Mouse (Mus musculus) forebrain, embryonic 10.5 days (tissue): ENCODE measurements around the gene Slc38a8. TPM values are rescaled to one million over a fixed set of nuclear protein-coding genes. Genes with fewer than 3 reads are reported as not detected.

ENCODE experiments used
- DNase-seq: peaks from one replicate; pipeline ENCODE4 v3.0.0-alpha.2; 2017; ENCODE audit warnings: low spot score; ENCODE audit errors: extremely low spot score
- H3K27ac ChIP-seq: fragments of 300-500 bp; sonication (generic); 2 replicates; pipeline ENCODE4 v1.5.1; 2016; ENCODE audit warnings: mild to moderate bottlenecking
- H3K27me3 ChIP-seq: fragments of 300-500 bp; sonication (generic); 2 replicates; pipeline ENCODE4 v1.6.1; 2016; ENCODE audit warnings: mild to moderate bottlenecking; ENCODE audit not compliant: poor library complexity, severe bottlenecking
- H3K36me3 ChIP-seq: fragments of 300-500 bp; sonication (generic); replicated peaks from 2 replicates; pipeline ENCODE4 v1.6.1; 2016; ENCODE audit warnings: mild to moderate bottlenecking, moderate library complexity
- H3K4me1 ChIP-seq: fragments of 300-500 bp; sonication (generic); 2 replicates; pipeline ENCODE4 v1.6.1; 2016
- H3K4me3 ChIP-seq: fragments of 300-500 bp; sonication (generic); 2 replicates; pipeline ENCODE4 v1.5.1; 2016; ENCODE audit warnings: mild to moderate bottlenecking, moderate library complexity
- H3K9me3 ChIP-seq: fragments of 300-500 bp; sonication (generic); 2 replicates; pipeline ENCODE4 v1.6.1; 2016; ENCODE audit warnings: mild to moderate bottlenecking, moderate library complexity
- WGBS: fragments of 180-500 bp; shearing (Covaris S2); methylation state at CpG from one replicate; pipeline ENCODE4 v1.1.7; 2016; 5-methylcytosine and 5-hydroxymethylcytosine counted together
- polyA plus RNA-seq: library from polyadenylated mRNA; unstranded; fragments of >200 nt; fragmentation: Nextera tagmentation; extraction: Ambion mirVana; gene quantifications from 2 replicates; pipeline ENCODE4 v1.2.1, GENCODE M21; 2016

Slc38a8 gene
- polyA plus RNA-seq, 1 experiment from 2014 or later, result 1.0 TPM

DNA sequence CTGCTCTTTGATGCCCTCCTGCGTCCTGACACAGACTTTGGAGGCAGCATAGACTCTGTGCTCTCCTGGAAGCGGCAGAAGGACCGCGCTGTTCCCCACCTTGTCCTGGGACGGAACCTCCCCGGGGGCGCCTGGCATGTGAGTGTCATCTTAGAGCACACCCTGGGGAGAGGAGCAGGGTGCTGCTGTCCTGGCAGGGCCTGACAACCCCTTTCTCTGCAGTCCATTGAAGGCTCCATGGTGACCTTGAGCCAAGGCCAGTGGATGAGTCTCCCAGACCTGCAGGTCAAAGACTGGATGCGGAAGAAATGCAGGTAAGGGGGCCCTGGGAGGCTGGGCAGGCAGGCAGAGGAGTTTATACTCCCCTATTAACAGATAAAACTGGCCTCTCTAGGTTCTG is 58.5 kb downstream of the Slc38a8 start:
- 96% methylated on average over 8 of the region's 8 CpGs for WGBS
- Histone ChIP-seq H3K4me3 (no peak overlapping the region), H3K36me3 (no peaks in the 10 kb centered on the region), H3K4me1 (peaks cover 52% of the 10 kb centered on the region), H3K9me3 (no peaks in the 10 kb centered on the region), H3K27me3 (peaks cover 71% of the 10 kb centered on the region), H3K27ac (no peak overlapping the region)
- DNase-seq, result no peak

DNA sequence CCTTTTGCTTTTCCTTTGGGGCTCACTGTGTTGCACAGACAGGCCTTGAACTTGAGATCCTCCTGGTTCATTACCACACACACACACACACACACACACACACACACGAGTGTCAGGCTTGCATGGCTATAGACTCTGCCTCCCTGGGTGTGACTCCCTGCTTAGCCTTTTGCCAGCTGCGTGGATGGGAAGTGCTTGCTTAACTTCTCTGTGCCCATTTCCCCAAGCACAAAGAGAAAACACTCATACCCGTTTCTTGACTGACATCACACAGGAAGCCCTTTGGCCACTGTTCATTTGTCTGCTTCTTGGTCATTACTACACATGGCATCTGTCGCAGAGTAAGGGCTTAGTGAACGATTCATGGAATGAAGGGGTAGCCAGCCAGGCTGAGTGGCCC is 59.5 kb downstream of the Slc38a8 start:
- H3K4me3 ChIP-seq, result no peak overlapping the region
- peaks cover 48% of the 10 kb centered on the region for H3K4me1 ChIP-seq
- no peaks in the 10 kb centered on the region for H3K36me3 ChIP-seq
- H3K9me3 ChIP-seq, result no peaks in the 10 kb centered on the region
- DNase-seq, result no peak
- peaks cover 62% of the 10 kb centered on the region for H3K27me3 ChIP-seq
- WGBS, result 80% methylated on average over 5 of the region's 5 CpGs
- no peak overlapping the region for H3K27ac ChIP-seq

- Histone ChIP-seq H3K9me3 (no peaks in the 10 kb centered on the region), H3K27me3 (peaks cover 55% of the 10 kb centered on the region), H3K27ac (no peak overlapping the region), H3K4me1 (peaks cover 49% of the 10 kb centered on the region), H3K4me3 (no peak overlapping the region), H3K36me3 (no peaks in the 10 kb centered on the region)
- DNase-seq, result no peak
- 66% methylated on average over 1 of the region's 1 CpGs for WGBS
These were observed 60.6 kb downstream of the Slc38a8 start for GRCm38 (mm10) chr8:119440952-119441270.

DNA sequence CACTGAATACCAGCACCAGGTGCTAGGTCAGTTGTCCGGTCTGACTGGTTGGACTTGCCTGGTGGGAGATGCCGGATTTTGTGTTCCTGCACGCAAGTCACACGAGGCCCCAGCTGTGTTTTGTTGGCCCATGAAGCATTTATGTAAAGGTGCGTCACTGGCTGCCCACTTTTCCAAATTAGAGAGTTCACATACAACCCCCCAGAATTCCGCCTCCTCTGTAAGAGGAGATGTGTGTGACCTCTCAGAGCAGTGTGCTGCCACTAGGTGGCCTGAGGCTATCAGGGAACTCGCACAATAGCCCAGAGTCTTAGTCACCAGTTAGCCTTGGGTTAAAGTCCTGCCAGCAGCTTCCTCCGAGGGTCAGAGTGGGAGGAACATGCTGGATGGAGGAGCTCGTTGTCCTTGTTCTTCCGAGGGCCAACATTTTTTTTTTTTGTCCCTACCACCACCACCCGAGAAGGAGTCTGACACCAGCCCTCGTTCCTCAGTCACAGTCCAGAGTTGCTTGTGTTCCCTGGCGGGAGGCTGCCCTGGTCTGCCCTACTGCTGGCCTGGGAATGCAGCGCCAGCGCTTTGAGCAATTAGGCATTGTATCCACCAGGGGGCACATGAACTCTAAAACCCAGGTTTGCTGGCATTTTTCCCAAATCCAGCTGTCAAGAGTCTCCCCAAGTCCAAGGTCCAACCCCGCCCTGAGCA is 61.1 kb downstream of the Slc38a8 start:
- H3K4me1 ChIP-seq, result peaks cover 44% of the 10 kb centered on the region
- peak overlapping the region; percentile 27; the same call in 1 of the 2 replicates for H3K27ac ChIP-seq
- DNase-seq, result peak; percentile 83
- peaks cover 50% of the 10 kb centered on the region for H3K27me3 ChIP-seq
- 12% methylated on average over 16 of the region's 16 CpGs for WGBS
- no peaks in the 10 kb centered on the region for H3K9me3 ChIP-seq
- no peaks in the 10 kb centered on the region for H3K36me3 ChIP-seq
- H3K4me3 ChIP-seq, result peak overlapping the region; percentile 9

- Histone ChIP-seq H3K9me3 (no peaks in the 10 kb centered on the region), H3K36me3 (no peaks in the 10 kb centered on the region), H3K4me1 (peaks cover 43% of the 10 kb centered on the region), H3K27ac (peak overlapping the region; percentile 12; the same call in 1 of the 2 replicates), H3K4me3 (no peak overlapping the region), H3K27me3 (peaks cover 44% of the 10 kb centered on the region)
- DNase-seq, result no peak
- 71% methylated on average over 7 of the region's 7 CpGs for WGBS
These were observed 61.6 kb downstream of the Slc38a8 start for GRCm38 (mm10) chr8:119439893-119440249.

- WGBS, result 89% methylated on average over 2 of the region's 2 CpGs
- DNase-seq, result no peak
- H3K27me3 ChIP-seq, result peaks cover 44% of the 10 kb centered on the region
- no peaks in the 10 kb centered on the region for H3K9me3 ChIP-seq
- no peak overlapping the region for H3K27ac ChIP-seq
- H3K4me3 ChIP-seq, result no peak overlapping the region
- no peaks in the 10 kb centered on the region for H3K36me3 ChIP-seq
- H3K4me1 ChIP-seq, result peaks cover 43% of the 10 kb centered on the region
These were observed 62.1 kb downstream of the Slc38a8 start for GRCm38 (mm10) chr8:119439424-119439823.

DNA sequence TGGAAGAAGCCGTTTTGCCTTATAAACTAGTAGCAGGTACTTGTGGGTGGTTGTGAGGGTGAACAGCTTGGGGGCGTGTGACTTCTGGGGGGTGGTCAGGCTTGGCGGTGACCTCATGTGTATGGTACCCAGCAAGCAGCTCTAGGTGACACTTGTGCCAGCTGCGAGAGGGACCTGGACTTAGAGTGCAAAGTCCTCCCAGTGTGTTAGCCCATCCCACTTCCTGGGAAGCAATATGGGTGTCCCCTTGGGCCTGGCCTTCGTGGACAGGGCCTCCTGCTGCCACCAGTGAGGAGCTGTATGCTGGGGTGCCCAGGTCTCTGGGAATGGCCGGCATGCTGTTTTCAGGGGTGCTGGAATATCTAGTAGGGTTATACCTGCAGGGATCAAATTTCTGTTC is 62.6 kb downstream of the Slc38a8 start:
- no peak for DNase-seq
- Histone ChIP-seq H3K4me1 (peaks cover 43% of the 10 kb centered on the region), H3K27ac (no peak overlapping the region), H3K9me3 (no peaks in the 10 kb centered on the region), H3K4me3 (no peak overlapping the region), H3K27me3 (peaks cover 40% of the 10 kb centered on the region), H3K36me3 (no peaks in the 10 kb centered on the region)
- WGBS, result 87% methylated on average over 6 of the region's 6 CpGs

- DNase-seq, result no peak
- peaks cover 33% of the 10 kb centered on the region for H3K27me3 ChIP-seq
- no peaks in the 10 kb centered on the region for H3K36me3 ChIP-seq
- H3K9me3 ChIP-seq, result no peaks in the 10 kb centered on the region
- H3K27ac ChIP-seq, result 0 out of 2 replicates have a peak overlapping the region, but pooled peaks have one; percentile 9
- 83% methylated on average over 11 of the region's 11 CpGs for WGBS
- no peak overlapping the region for H3K4me3 ChIP-seq
- H3K4me1 ChIP-seq, result peaks cover 49% of the 10 kb centered on the region
These were observed 64.0 kb downstream of the Slc38a8 start for GRCm38 (mm10) chr8:119437506-119437905.

- H3K36me3 ChIP-seq, result no peaks in the 10 kb centered on the region
- peaks cover 27% of the 10 kb centered on the region for H3K27me3 ChIP-seq
- no peak for DNase-seq
- H3K27ac ChIP-seq, result 0 out of 2 replicates have a peak overlapping the region, but pooled peaks have one; percentile 9
- no peak overlapping the region for H3K4me3 ChIP-seq
- H3K4me1 ChIP-seq, result peaks cover 55% of the 10 kb centered on the region
- 24% methylated on average over 9 of the region's 9 CpGs for WGBS
- H3K9me3 ChIP-seq, result no peaks in the 10 kb centered on the region
These were observed 64.6 kb downstream of the Slc38a8 start for GRCm38 (mm10) chr8:119436933-119437332.

- DNase-seq, result no peak
- peaks cover 21% of the 10 kb centered on the region for H3K27me3 ChIP-seq
These were observed 65.2 kb downstream of the Slc38a8 start for GRCm38 (mm10) chr8:119436331-119436730.

GRCm38 (mm10) chr8:119435527-119435926 is 66.0 kb downstream of the Slc38a8 start:
- H3K27me3 ChIP-seq, result peaks cover 19% of the 10 kb centered on the region
- no peak for DNase-seq
- H3K27ac ChIP-seq, result no peak overlapping the region
- no peaks in the 10 kb centered on the region for H3K9me3 ChIP-seq
- H3K36me3 ChIP-seq, result no peaks in the 10 kb centered on the region
- H3K4me3 ChIP-seq, result no peak overlapping the region
- 92% methylated on average over 7 of the region's 7 CpGs for WGBS
- peaks cover 46% of the 10 kb centered on the region for H3K4me1 ChIP-seq

More at GRCm38 (mm10) chr8:119436331-119436730, 65.2 kb downstream of the Slc38a8 start:
- Histone ChIP-seq H3K4me1 (peaks cover 54% of the 10 kb centered on the region), H3K27ac (no peak overlapping the region), H3K9me3 (no peaks in the 10 kb centered on the region), H3K36me3 (no peaks in the 10 kb centered on the region), H3K4me3 (no peak overlapping the region)
- 89% methylated on average over 10 of the region's 10 CpGs for WGBS

DNA sequence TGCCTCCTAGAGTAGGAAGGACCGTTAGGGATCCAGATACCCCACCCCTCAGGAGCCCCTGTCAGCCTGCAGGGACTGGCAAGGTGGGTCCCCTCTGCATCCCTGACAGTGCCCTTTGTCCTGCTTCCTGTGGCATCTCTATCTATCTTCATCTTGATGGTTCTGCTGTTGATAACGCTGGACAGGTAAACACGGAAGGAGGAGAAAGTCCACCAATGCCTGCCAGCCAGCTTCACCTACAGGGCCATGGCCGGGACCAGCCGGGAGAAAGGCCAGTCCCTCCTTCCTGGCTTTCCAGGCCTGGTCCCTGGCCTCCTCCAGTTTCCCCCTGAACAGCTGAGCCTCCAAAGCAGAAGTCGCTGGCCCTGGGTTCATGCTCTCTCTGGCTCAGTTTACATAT is 66.9 kb downstream of the Slc38a8 start:
- no peaks in the 10 kb centered on the region for H3K36me3 ChIP-seq
- no peak overlapping the region for H3K4me3 ChIP-seq
- H3K4me1 ChIP-seq, result peaks cover 37% of the 10 kb centered on the region
- no peak for DNase-seq
- peaks cover 13% of the 10 kb centered on the region for H3K27me3 ChIP-seq
- H3K27ac ChIP-seq, result no peak overlapping the region
- 85% methylated on average over 6 of the region's 6 CpGs for WGBS
- no peaks in the 10 kb centered on the region for H3K9me3 ChIP-seq

- Histone ChIP-seq H3K4me1 (peaks cover 34% of the 10 kb centered on the region), H3K27me3 (peaks cover 5% of the 10 kb centered on the region), H3K27ac (0 out of 2 replicates have a peak within 1 kb of the TSS, but pooled peaks have one; percentile 2), H3K4me3 (no peak within 1 kb of the TSS), H3K36me3 (no peaks in the 10 kb centered on the region), H3K9me3 (no peaks in the 10 kb centered on the region)
- WGBS, result 91% methylated on average over 13 of the region's 13 CpGs
- no peak for DNase-seq
These were observed 67.8 kb downstream of the Slc38a8 start, which contains the start of gene Osgin1 for GRCm38 (mm10) chr8:119433582-119434174. Gene Osgin1, plus strand, starts transcription at chr8:119434124.
